Mouse (Mus musculus): ENCODE data around the gene Foxp1. TPM values are rescaled to one million over a fixed set of nuclear protein-coding genes. Genes with fewer than 3 reads are reported as not detected.

The Foxp1 gene
- polyA plus RNA-seq, 1 experiment, result 68.1 TPM

DNA sequence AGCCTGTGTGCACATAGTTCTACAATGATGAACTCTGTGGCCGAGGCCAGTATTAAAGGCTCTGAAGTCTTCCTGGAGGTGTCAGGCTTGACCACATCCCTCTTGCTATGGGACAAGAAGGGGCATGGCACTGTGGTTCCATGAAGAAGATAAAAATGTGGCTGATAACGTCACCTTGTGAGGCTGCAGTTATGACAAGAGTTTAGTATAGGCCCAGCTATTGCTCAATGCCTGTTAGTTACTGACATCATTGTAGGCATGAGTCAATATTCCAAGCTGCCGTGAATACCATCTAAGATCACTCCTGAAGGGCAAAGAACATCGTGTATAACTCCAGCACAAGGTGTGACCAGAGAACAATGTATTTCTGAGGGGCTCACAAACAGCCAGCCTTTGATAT, 323.2 kb downstream of the Foxp1 start:
- TF ChIP-seq POLR2A (IDR thresholded peaks at IDR 0.05; ENCODE audit: borderline replicate concordance, extremely low read depth, insufficient read depth, insufficient read length, poor library complexity, severe bottlenecking), result no peak
- no peak for TF ChIP-seq CTCF (IDR thresholded peaks at IDR 0.05; ENCODE audit: borderline replicate concordance, extremely low read depth, insufficient read depth, insufficient read length)
- DNase-seq (ENCODE audit: low read depth), result no peak

DNA sequence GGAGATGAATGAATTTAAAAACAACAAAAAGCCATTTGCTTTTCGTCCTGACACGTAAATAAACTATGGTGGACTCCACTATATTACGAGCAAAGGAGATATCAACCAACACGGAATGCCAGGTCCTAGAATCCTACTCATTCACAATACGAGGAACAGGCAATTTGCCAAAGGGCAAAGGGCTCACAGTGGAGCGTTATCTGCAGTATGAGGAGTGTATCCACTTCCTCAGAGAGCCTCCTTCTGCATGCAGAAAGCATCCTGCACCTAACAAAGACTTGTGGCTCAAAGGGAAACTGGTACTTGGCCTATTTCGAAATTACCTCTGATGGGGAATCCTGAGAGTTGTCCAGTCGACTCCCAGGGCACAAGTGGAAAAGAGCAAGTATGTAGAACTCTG, 328.8 kb downstream of the Foxp1 start:
- TF ChIP-seq POLR2A (IDR thresholded peaks at IDR 0.05; ENCODE audit: borderline replicate concordance, extremely low read depth, insufficient read depth, insufficient read length, poor library complexity, severe bottlenecking), result no peak
- no peak for TF ChIP-seq CTCF (IDR thresholded peaks at IDR 0.05; ENCODE audit: borderline replicate concordance, extremely low read depth, insufficient read depth, insufficient read length)

DNA sequence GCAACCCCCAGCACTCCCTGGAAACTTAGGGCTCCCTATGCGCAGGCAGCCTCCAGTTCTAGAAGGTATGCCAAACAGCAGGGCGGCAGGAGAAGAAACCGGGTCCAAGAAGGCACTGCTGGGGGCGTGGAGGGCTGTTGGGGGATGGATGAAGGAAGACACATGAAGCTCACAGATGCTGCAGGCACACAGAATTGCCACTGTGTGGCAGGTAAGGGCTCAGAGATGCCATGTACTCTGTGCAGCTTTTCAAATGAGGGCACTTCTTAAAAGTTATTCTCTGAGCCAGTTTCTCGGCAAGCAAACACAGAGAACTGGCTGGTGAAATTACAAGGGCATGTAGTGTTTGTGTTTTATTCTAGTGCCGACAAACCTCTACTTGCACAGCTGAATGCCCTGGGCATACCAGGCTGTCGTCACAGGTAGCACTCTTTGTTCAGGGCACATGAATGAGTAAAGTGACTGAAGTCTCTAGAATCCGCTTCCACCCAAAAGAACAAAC, 330.8 kb downstream of the Foxp1 start:
- peak; percentile 34; the same call in 1 of the 2 replicates for TF ChIP-seq CTCF (IDR thresholded peaks at IDR 0.05; ENCODE audit: borderline replicate concordance, extremely low read depth, insufficient read depth, insufficient read length)
- no peak for TF ChIP-seq POLR2A (IDR thresholded peaks at IDR 0.05; ENCODE audit: borderline replicate concordance, extremely low read depth, insufficient read depth, insufficient read length, poor library complexity, severe bottlenecking)
- peak; percentile 62 for DNase-seq (ENCODE audit: low read depth)

More for the DNA sequence above, 328.8 kb downstream of the Foxp1 start:
- DNase-seq (ENCODE audit: low read depth), result peak; percentile 36

DNA sequence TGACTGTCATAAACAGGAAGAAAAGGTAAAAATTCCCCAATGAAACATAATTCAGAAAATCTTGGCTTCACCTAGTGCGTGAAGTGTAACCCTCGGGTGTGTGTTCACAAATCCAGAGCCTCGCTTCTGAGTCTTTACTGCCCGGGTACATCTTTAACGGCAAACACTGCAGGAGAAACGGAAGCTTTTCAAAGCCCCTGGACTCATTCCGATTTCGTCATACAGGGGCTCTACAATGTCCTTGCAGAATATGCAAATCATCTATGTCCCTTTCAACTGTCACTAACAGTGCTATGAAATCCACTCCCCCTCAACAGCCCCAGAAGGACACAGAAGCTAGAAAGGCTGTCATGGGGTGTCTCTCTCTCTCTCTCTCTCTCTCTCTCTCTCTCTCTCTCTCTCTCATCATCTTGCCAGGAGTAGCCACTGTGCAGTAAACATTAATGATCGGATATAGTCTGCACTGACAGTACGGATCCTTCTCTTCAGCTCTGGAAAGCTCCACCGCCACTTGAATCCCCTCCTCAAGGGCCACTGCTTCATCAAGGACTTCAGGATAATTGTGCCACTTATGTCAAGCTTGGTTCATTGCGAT, 331.4 kb downstream of the Foxp1 start:
- peak; percentile 65 for DNase-seq (ENCODE audit: low read depth)
- no peak for TF ChIP-seq POLR2A (IDR thresholded peaks at IDR 0.05; ENCODE audit: borderline replicate concordance, extremely low read depth, insufficient read depth, insufficient read length, poor library complexity, severe bottlenecking)
- no peak for TF ChIP-seq CTCF (IDR thresholded peaks at IDR 0.05; ENCODE audit: borderline replicate concordance, extremely low read depth, insufficient read depth, insufficient read length)

DNA sequence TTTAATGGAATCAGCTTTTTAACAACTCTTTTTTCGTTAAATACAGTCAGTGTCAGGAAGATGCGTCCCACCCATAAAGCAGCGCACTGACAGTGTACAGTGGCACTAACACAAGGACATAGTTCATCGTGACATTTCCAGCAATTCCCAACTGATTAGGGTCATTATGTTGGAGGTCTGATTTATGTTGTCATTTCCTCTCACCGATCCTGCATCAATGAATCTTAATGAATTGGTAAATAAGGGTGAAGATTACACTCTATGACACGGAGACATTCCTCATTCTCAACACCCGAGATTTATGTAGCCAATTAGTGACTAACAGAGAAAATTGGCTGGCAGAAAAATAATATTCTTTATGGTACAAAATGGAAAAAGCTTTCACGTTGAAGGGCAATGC, 332.6 kb downstream of the Foxp1 start:
- DNase-seq (ENCODE audit: low read depth), result peak; percentile 60
- TF ChIP-seq POLR2A (IDR thresholded peaks at IDR 0.05; ENCODE audit: borderline replicate concordance, extremely low read depth, insufficient read depth, insufficient read length, poor library complexity, severe bottlenecking), result no peak
- TF ChIP-seq CTCF (IDR thresholded peaks at IDR 0.05; ENCODE audit: borderline replicate concordance, extremely low read depth, insufficient read depth, insufficient read length), result no peak

DNA sequence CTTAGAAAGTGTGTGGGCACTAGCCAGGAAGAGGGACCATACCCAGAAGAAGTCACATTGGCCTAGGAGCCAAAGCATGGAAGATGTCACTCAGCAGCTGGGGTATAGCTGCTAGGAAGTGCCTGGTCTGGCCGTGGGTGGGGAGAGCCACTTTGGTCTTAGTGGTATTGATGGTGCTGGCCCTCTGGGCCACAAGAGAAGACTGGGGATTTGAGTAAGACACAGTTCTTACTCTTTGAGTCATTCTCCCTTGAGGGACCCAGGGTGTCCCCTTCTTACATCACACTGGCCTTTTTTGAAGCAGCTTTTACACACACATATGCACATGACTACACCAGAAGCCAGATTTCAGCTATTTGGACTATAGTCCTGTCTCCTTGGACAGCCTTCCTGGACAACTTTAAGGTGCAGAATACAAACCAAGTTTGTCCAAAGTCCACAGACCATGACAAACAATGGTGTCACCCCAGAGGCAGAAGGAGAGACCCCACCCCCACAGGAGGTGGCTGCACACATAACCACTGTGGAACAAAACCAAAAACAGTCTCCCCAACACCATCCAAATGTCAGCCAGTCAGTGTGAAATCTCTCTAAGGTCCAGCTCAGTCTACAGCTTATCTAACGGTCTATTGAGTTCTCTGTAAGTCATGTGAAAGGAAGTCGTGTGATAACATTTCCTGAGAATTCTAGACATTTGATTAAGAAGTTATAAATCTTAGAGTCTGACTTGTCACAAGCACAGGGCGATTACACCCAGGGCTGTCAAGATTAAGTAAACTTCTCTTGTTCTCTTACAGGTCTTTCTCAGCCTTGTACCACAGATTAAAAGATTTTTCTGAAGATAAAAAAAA, 333.9 kb downstream of the Foxp1 start:
- no peak for TF ChIP-seq CTCF (IDR thresholded peaks at IDR 0.05; ENCODE audit: borderline replicate concordance, extremely low read depth, insufficient read depth, insufficient read length)
- TF ChIP-seq POLR2A (IDR thresholded peaks at IDR 0.05; ENCODE audit: borderline replicate concordance, extremely low read depth, insufficient read depth, insufficient read length, poor library complexity, severe bottlenecking), result no peak
- no peak for DNase-seq (ENCODE audit: low read depth)

DNA sequence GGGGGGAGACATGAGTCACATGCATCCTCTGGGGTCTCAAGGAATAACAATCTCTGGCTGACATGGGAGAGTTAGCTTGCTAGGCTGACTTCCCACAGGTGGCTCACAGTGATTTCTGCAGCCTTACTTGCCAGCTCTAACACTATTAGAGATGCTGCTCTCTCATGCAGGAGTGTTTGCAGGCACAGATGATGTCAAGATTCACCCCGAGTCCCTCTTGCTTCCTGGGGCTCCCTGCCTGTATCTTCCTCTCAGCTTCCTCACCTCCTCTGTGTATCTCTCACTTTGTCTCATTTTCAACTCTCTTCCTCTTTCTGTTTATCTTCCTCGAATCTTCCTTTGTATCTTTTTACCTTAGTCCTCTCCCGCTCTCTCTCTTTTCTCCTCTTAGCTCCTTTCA, 334.6 kb downstream of the Foxp1 start:
- no peak for DNase-seq (ENCODE audit: low read depth)
- TF ChIP-seq POLR2A (IDR thresholded peaks at IDR 0.05; ENCODE audit: borderline replicate concordance, extremely low read depth, insufficient read depth, insufficient read length, poor library complexity, severe bottlenecking) (no peak), CTCF (IDR thresholded peaks at IDR 0.05; ENCODE audit: borderline replicate concordance, extremely low read depth, insufficient read depth, insufficient read length) (no peak)

DNA sequence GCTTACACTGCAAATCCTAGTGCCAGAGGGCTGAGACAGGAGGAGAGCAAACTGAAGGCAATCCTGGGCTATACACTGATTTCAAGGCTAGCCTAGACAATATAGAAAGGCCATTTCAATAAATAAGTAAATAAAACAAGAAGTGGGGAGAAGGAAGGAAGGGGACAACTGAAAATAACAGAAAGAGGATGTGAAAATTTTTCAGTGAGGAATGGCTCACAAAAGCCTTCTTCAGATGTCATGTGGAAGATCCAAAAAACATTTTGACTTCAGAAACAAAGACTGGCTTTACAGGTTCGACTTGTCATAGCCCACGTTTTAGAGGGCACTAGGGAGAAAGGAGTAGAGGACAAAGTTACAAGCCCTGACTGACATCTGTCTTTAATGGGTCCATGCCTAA, 335.1 kb downstream of the Foxp1 start:
- TF ChIP-seq POLR2A (IDR thresholded peaks at IDR 0.05; ENCODE audit: borderline replicate concordance, extremely low read depth, insufficient read depth, insufficient read length, poor library complexity, severe bottlenecking) (no peak), CTCF (IDR thresholded peaks at IDR 0.05; ENCODE audit: borderline replicate concordance, extremely low read depth, insufficient read depth, insufficient read length) (no peak)
- DNase-seq (ENCODE audit: low read depth), result no peak

DNA sequence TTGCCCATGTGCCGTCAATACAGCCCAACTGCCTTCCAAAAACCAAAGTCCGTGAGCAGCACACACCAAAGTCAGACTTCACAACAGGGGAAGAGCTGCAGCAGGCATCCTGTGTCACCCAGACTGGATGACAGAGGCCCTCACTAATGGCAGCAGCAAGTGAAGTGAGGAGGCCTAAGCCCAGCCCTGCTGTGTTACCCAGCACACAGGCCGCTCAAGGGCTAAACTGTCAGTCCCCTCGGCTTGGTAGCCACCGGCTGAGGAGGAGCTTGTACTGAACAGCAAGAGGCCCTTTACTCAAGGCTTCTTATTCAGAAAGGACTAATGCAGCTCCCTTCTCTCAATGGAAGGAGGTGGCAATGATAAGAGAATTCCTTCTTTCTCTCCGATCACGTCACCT, 336.0 kb downstream of the Foxp1 start:
- TF ChIP-seq POLR2A (IDR thresholded peaks at IDR 0.05; ENCODE audit: borderline replicate concordance, extremely low read depth, insufficient read depth, insufficient read length, poor library complexity, severe bottlenecking), result no peak
- TF ChIP-seq CTCF (IDR thresholded peaks at IDR 0.05; ENCODE audit: borderline replicate concordance, extremely low read depth, insufficient read depth, insufficient read length), result no peak
- DNase-seq (ENCODE audit: low read depth), result peak; percentile 51

DNA sequence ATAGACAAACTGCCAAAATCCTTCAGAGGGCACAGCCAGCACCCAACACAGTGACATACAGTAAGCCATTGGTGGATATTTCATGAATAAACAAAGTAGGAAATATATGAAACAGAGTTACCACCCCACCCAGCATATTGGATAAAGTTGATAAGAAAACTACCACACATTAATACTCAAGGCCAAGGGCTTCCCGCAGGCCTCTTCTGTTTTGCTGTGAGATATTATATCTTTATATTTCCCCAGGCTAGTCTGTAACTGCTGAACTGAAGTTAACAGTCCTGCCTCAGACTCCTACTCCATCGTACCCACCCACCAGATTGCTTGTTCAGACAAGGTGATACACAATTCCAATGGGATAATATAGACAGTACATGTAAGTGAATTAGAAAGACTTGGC, 336.7 kb downstream of the Foxp1 start:
- no peak for DNase-seq (ENCODE audit: low read depth)
- TF ChIP-seq POLR2A (IDR thresholded peaks at IDR 0.05; ENCODE audit: borderline replicate concordance, extremely low read depth, insufficient read depth, insufficient read length, poor library complexity, severe bottlenecking) (no peak), CTCF (IDR thresholded peaks at IDR 0.05; ENCODE audit: borderline replicate concordance, extremely low read depth, insufficient read depth, insufficient read length) (no peak)

DNA sequence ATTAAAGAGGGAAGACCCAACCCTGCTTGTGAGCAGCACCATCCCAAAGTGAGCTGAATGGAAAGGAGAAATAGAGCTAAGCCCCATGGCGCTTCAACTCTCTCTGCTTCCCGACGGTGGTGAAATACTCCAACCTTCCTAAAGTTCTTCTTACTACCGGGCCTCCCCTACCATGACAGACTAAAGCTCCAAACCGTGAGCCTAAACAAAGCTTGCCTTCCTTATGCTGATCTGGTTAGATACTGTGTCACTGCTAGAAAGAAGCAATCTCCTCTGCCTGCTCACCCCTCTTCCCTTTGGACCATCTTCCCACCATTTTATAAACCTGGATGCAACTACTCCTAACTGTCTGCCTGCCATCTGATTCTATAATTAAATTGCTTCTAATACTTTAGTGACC, 338.5 kb downstream of the Foxp1 start:
- DNase-seq (ENCODE audit: low read depth), result no peak
- TF ChIP-seq CTCF (IDR thresholded peaks at IDR 0.05; ENCODE audit: borderline replicate concordance, extremely low read depth, insufficient read depth, insufficient read length) (no peak), POLR2A (IDR thresholded peaks at IDR 0.05; ENCODE audit: borderline replicate concordance, extremely low read depth, insufficient read depth, insufficient read length, poor library complexity, severe bottlenecking) (no peak)

Data from brain, embryonic 14.5 days (tissue).